Mouse (Mus musculus): ENCODE measurements at regions not wholly inside any gene's neighbourhood (a gene's known extent, or its start where the extent isn't known, plus 50 kb on each side); places are given as distances from the start of the nearest gene placed in this dataset.

GRCm38 (mm10) chr10:125861734-125862133 is 104.2 kb upstream of the Lrig3 start:
- no peak for DNase-seq (ENCODE audit: inconsistent age in 2 of 2, low spot score in 1 of 2)

GRCm38 (mm10) chr10:125866346-125866745 is 99.6 kb upstream of the Lrig3 start:
- DNase-seq (ENCODE audit: inconsistent age in 2 of 2, low spot score in 1 of 2) = no peak

- DNase-seq (ENCODE audit: inconsistent age in 2 of 2, low spot score in 1 of 2) = no peak
Observed at GRCm38 (mm10) chr10:125884563-125884962, 81.4 kb upstream of the Lrig3 start.

DNA sequence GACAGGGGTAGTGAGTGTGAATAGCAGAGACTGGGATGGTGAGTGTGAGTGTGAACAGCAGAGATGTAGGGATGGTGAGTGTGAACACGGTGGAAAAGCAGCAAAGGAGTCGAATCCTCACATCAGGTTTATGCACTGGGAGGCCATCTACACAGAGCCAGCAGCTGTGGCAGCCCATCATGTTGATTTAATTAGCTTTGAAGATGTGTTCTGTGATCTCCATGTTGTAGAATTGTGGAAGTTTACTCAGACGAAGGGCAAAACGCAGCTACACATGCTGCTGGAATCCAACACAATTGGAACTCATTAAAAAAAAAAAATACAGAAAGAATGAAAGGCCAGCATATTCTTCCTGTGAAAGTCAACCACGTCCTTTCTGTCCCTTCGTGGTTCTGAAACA is 80.2 kb upstream of the Lrig3 start:
- no peak for DNase-seq (ENCODE audit: inconsistent age in 2 of 2, low spot score in 1 of 2)

- DNase-seq (ENCODE audit: inconsistent age in 2 of 2, low spot score in 1 of 2) = no peak
Observed at GRCm38 (mm10) chr10:125892122-125892521, 73.8 kb upstream of the Lrig3 start.

DNA sequence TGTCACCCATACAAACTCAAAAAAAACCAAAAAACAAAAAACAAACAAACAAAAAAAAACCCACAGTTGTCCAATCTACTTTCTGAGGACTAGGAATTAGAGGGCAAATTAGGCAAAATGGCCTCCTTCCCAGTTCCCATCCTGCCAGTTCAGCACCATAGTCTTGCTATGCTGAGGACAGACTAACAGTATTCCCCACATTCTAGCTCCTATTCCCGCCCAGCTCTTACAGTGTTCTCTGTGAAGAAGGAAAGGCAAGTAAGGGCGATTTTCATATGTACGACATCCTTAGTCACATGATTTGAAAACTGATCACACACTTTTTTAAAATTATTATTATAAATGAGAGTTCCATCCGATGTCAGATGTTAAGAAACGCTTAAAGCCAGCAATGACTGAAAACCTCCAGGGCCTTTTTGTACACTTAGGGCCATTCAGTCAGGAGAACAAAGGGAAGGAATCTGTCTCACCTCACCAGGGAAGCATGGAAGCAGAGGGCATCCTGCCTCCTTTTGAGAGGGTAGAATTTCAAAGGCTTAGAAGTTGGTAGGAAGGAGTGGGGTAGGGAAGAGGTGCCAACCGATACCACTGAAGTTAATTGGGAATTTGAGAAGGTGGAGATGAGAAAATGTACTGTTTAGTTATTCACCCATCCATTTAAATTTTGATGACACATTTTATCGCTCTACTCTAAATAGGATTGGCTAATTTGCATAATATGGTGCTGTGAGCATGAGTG is 70.1 kb upstream of the Lrig3 start:
- DNase-seq (ENCODE audit: inconsistent age in 2 of 2, low spot score in 1 of 2) = no peak

DNA sequence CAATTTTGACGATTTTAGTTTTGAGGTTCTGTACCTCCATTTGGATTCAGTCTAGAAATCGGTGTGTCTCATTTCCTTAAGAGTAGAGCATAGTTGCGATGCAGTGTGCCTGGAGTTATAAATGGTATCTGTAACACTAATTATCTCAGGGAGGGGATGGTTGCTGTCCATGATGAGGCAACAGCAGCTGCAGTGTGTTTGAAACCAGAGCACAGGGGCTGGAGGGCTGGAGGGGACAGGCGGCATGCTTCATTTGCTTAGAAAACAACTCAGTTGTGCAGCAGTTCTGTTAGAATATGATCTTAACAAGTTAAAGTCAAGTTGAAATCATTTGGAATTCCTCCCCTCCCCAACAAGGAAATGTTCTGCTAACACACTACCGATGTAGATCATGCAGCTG is 69.3 kb upstream of the Lrig3 start:
- no peak for DNase-seq (ENCODE audit: inconsistent age in 2 of 2, low spot score in 1 of 2)

DNA sequence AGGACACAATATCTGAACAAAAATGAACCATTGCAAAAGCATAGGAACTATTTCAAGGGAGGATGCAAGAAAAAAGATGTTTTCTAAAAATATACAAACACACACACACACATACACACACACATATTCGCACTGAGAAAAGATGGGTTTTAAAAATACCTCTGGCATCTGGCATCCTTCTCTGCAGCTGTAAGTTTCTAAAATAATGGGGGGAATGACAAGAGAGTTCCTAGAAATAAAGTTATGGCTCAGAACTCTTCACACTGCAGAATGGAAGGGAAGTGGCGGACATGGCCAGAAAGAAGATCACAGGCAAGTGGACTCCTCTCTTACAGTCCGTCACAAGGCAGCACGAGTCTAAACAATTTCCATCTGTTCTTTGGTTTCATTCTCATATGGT is 66.5 kb upstream of the Lrig3 start:
- DNase-seq (ENCODE audit: inconsistent age in 2 of 2, low spot score in 1 of 2) = no peak

DNA sequence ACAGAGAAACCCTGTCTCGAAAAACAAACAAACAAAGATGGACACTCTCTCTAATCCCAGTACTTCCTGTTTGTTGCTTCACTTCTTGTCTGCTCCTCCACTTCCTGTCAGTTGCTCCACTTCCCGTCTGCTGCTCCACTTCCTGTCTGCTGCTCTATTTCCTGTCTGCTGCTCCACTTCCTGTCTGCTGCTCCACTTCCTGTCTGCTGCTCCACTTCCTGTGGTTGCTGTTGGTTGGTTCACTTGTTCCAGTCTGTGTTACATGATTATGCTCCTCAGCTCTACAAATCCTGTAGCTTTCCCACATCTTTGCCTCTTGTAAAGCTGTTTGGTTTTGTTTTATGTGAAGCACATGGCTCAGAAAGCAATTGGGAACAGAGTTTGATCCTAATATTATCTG is 65.4 kb upstream of the Lrig3 start:
- DNase-seq (ENCODE audit: inconsistent age in 2 of 2, low spot score in 1 of 2) = no peak

GRCm38 (mm10) chr10:125902668-125903067 is 63.3 kb upstream of the Lrig3 start:
- DNase-seq (ENCODE audit: inconsistent age in 2 of 2, low spot score in 1 of 2) = no peak

DNA sequence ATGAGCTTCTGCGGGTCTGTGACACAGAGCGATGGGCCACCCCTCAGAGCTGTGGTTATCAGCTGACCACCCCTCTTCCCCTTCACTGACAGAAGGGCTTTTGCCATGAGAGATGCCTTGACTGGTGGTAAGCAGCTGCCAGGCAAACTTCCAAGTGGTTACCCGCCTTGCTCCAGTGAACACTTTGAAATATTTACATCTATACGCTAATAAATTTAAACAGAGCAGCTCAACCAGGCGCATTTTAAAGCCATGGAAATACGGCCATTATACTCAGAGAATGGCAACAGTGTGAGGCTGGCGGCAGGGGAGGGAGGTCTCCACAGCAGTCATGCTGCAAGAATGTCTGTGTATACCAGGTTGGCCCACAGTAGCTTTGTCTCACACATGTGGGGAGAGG is 53.8 kb upstream of the Lrig3 start:
- no peak for DNase-seq (ENCODE audit: inconsistent age in 2 of 2, low spot score in 1 of 2)

All from adrenal gland, adult (tissue).